Mouse (Mus musculus) thymus, postnatal 10 days (tissue): ENCODE results near the gene Itpkc.

ENCODE experiments used
- DNase-seq, 2 experiments: peaks; one replicate each; pipeline ENCODE4 v3.0.0; 2021; ENCODE audit warnings: low spot score in 2 of 2

Itpkc gene

DNA sequence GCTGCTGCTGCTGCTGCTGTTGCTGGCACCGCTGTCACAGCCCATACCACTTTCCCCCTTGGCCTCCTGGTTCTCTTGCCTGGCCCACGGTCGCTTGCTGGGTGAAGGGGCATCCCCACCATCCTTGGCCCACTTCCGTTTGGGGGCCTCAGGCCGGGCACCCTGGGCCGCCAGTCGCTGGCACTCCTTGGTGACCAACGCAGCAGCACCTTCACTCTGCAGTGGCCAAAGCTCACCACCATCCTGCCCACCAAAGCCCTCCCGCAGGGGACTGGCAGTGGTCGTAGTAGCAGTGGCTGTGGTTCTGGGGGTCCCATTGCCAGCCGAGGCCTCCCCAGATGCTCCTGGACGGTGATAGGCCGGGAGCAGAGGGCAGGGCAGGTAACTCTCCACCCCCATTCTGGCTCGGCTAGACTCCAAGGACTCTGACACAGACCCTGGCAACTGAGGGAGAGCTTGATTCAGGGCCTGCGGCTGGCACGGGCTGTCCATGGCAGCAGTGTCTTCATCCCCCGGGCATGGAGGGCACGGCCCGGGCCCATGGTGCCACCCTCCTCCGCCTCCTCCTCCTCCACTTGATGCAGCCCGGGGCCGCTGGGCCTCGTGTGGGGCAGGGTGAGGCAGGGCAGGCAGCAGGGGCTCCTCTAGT lies 63.3 kb downstream of the Itpkc start:
- peak in 1 of 2 experiments; percentile 35 for DNase-seq

- DNase-seq = no peak
Measured at GRCm38 (mm10) chr7:27164112-27164947, 64.1 kb downstream of the Itpkc start.

DNA sequence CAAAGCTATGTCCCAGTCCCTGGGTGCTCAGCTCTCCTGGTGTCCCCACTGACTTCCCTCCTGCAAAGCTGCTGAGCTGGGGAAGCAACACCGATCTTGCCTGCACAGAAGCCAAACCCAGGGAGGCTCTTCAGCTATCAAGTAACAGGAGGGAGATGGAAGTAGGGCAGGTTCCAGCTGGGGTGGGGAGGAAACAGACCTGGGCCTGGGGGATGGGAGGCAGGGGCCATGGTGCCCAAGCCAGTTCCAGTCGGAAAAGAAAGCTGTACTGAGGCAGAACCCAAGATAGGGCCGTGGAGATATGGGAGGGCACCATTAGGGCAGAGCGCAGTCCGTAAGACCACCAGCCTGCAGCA lies 65.0 kb downstream of the Itpkc start:
- DNase-seq = no peak

GRCm38 (mm10) chr7:27162780-27163449 lies 65.5 kb downstream of the Itpkc start:
- DNase-seq = no peak

GRCm38 (mm10) chr7:27161744-27162143 lies 66.7 kb downstream of the Itpkc start:
- no peak for DNase-seq

DNA sequence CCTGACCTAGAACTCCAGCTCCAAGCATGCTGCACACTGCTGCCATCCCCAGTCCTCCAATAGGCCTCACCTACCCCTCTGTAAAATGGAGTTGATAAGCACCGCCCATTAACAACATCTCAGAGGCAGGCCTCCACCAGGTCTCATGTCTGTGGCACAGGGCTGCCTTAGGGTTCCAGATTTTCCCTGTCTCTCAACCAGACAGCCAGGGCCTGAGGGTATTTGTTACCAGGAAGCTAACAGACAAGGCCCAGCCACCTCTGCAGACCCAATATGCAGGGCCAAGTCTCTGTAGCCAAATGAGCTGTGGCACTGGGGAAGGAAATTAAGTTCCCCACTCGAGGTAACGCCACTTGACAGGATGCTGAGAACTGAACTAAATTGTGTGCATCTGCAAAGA lies 67.5 kb downstream of the Itpkc start:
- DNase-seq = no peak

- peak; percentile 84 to 92 for DNase-seq
Measured at GRCm38 (mm10) chr7:27159882-27160281, 68.6 kb downstream of the Itpkc start.

DNA sequence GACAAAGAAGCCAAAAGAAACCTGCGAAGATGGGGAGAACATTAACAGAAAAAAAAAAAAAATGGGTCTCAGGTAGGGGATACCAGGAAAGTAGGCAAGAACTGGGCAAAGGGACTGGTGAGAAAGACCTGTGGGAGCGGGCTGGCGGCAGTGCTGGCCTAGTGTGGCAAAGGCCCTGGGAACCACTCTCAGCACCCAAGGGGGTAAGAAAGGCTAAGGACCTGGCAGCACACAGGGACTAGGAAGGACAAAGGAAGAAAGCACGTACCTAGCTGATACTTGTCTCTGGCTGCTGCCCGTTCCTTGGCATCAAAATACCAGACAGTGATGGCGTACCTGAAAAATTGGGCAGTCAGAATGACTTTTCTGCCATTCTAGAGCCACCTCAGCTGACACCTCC lies 69.2 kb downstream of the Itpkc start:
- DNase-seq = no peak

GRCm38 (mm10) chr7:27158171-27158570 lies 70.3 kb downstream of the Itpkc start:
- no peak for DNase-seq
